Mouse (Mus musculus) ES-Bruce4 (cell line): Measurements from ENCODE around the gene Unc50.

ENCODE experiments used
- CTCF ChIP-seq: IDR thresholded peaks from one replicate; pipeline ENCODE4 v1.8.1; 2011; ENCODE audit warnings: low read depth, low read length
- EP300 ChIP-seq: IDR thresholded peaks from 2 replicates; pipeline ENCODE4 v1.6.1; 2011; ENCODE audit warnings: low read depth, low read length; ENCODE audit not compliant: insufficient read depth
- POLR2A ChIP-seq: IDR thresholded peaks from one replicate; pipeline ENCODE4 v1.8.1; 2011; ENCODE audit warnings: low read length; ENCODE audit not compliant: insufficient read depth

DNA sequence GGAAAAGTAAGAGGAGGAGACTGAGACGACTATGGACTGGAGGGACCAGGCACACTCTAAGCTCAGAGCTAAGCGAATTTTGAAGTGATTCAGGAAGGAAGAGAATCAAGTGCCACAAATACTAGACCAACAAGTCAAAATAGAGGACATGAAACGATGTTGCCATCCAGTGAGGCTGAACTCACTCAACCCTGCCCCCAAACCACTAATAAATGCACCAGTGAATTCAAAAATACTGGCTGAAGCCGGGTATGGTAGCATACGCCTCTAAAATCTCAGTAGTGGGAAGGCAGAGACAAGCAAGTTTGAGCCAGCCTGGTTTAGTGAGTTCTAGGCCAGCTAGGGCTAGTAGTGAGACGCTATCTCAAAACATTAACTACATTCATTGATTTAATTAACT, 50.8 kb downstream of the Unc50 start:
- TF ChIP-seq CTCF (no peak), EP300 (no peak), POLR2A (no peak)
